21 mouse cellular contexts compared by ENCODE assay signal in genomic region chr4:155128411-155128810, GRCm38 (mm10). TPM values are rescaled to one million over a fixed set of nuclear protein-coding genes. Genes with fewer than 3 reads are reported as not detected.
DNase-seq lines count a peak whose midpoint lies in the region; ATAC-seq and TF ChIP-seq lines count a peak whose summit lies in the region.
"Had no signal": no experiment of that assay in that cellular context is flagged by ENCODE, and none has a peak within 500 bp of the region (broad histone marks: within the 10 kb centered on the region; RNA-seq: fewer than 3 reads in every experiment).

No protein-coding gene starts in this region.

- TF ChIP-seq CTCF in heart, postnatal 0 days (IDR thresholded peaks at IDR 0.05; ENCODE audit: low read depth): no peak

- no peak for ATAC-seq in heart, postnatal 0 days (ENCODE audit: insufficient read depth, low read depth)
- no peak for ATAC-seq in embryonic facial prominence, embryonic 13.5 days (ENCODE audit: insufficient number of reproducible peaks, insufficient read depth, low FRiP score, low TSS enrichment, low read depth)
- ATAC-seq: forebrain, embryonic 14.5 days; hindbrain, postnatal 0 days; intestine, embryonic 15.5 days; midbrain, embryonic 15.5 days had no signal

- WGBS in heart, postnatal 0 days: 87% methylated on average over 15 of the region's 15 CpGs
- 93% methylated on average over 15 of the region's 15 CpGs for WGBS in embryonic facial prominence, embryonic 10.5 days
- WGBS in embryonic facial prominence, embryonic 13.5 days: 88% methylated on average over 15 of the region's 15 CpGs

- H3K4me2 ChIP-seq in heart, postnatal 0 days (ENCODE audit: low read depth, low read length): no peak overlapping the region
- H3K4me2 ChIP-seq in embryonic facial prominence, embryonic 13.5 days: no peak overlapping the region
- H3K4me2 ChIP-seq: hindbrain, embryonic 12.5 days; intestine, embryonic 15.5 days; lung, embryonic 14.5 days; midbrain, embryonic 15.5 days; neural tube, embryonic 15.5 days; stomach, embryonic 15.5 days had no signal

- H3K4me1 ChIP-seq in heart, postnatal 0 days (ENCODE audit: control insufficient read depth, insufficient read depth): peaks cover 31% of the 10 kb centered on the region
- peaks cover 77% of the 10 kb centered on the region for H3K4me1 ChIP-seq in embryonic facial prominence, embryonic 10.5 days
- H3K4me1 ChIP-seq in embryonic facial prominence, embryonic 13.5 days: peaks cover 62% of the 10 kb centered on the region

- H3K4me3 ChIP-seq in heart, postnatal 0 days (ENCODE audit: low read depth, low read length): no peak overlapping the region
- no peak overlapping the region for H3K4me3 ChIP-seq in embryonic facial prominence, embryonic 10.5 days
- H3K4me3 ChIP-seq in embryonic facial prominence, embryonic 13.5 days: no peak overlapping the region
- H3K4me3 ChIP-seq: hindbrain, embryonic 12.5 days; intestine, embryonic 15.5 days; midbrain, embryonic 15.5 days; neural tube, embryonic 15.5 days; stomach, embryonic 15.5 days had no signal

- H3K27ac ChIP-seq in heart, postnatal 0 days (ENCODE audit: low read depth): no peak overlapping the region
- H3K27ac ChIP-seq in embryonic facial prominence, embryonic 10.5 days (replicated peaks): peak overlapping the region; percentile 57; the same call in 1 of the 2 replicates
- no peak overlapping the region for H3K27ac ChIP-seq in embryonic facial prominence, embryonic 13.5 days
- H3K27ac ChIP-seq: hindbrain, embryonic 12.5 days; hindbrain, postnatal 0 days; intestine, embryonic 15.5 days; liver, embryonic 14.5 days; midbrain, embryonic 15.5 days; neural tube, embryonic 15.5 days; stomach, embryonic 15.5 days had no signal

- DNase-seq in heart, adult 11 months: peak; percentile 93
- no peak for DNase-seq in heart, adult 9 months (ENCODE audit: low spot score in 2 of 2)
- no peak for DNase-seq in heart, postnatal 0 days (ENCODE audit: low spot score)
- DNase-seq in heart, postnatal 36 days: no peak
- no peak for DNase-seq in embryonic facial prominence, embryonic 10.5 days (ENCODE audit: low spot score)
- DNase-seq: cerebellum, adult 11-12 months; cerebellum, postnatal 10 days; layer of hippocampus, postnatal 36 days; liver; lung, embryonic 14.5 days; retina, postnatal 1 day; right cerebral cortex, postnatal 14 days had no signal

- intact Hi-C loops in heart, postnatal 36 days (cut with DNase I): loop anchor here (2.0 kb wide), 1 partner anchor 34 kb away; no protein-coding TSS in a partner anchor

- no peak for TF ChIP-seq EP300 in heart, postnatal 0 days (IDR thresholded peaks at IDR 0.05; ENCODE audit: low read depth)

- no peaks in the 10 kb centered on the region for H3K36me3 ChIP-seq in heart, postnatal 0 days (replicated peaks; ENCODE audit: control insufficient read depth, insufficient read depth, low read length)
- H3K36me3 ChIP-seq in embryonic facial prominence, embryonic 10.5 days (replicated peaks): no peaks in the 10 kb centered on the region
- no peaks in the 10 kb centered on the region for H3K36me3 ChIP-seq in embryonic facial prominence, embryonic 13.5 days
- H3K36me3 ChIP-seq: hindbrain, embryonic 12.5 days; intestine, embryonic 15.5 days; midbrain, embryonic 15.5 days; neural tube, embryonic 15.5 days; stomach, embryonic 15.5 days had no signal

- H3K27me3 ChIP-seq in heart, postnatal 0 days (ENCODE audit: control insufficient read depth, insufficient read depth, low read length): no peaks in the 10 kb centered on the region
- H3K27me3 ChIP-seq in embryonic facial prominence, embryonic 10.5 days (replicated peaks; ENCODE audit: low read depth, poor library complexity, severe bottlenecking): no peaks in the 10 kb centered on the region
- no peaks in the 10 kb centered on the region for H3K27me3 ChIP-seq in embryonic facial prominence, embryonic 13.5 days
- H3K27me3 ChIP-seq: hindbrain, embryonic 12.5 days; intestine, embryonic 15.5 days; midbrain, embryonic 15.5 days; neural tube, embryonic 15.5 days; stomach, embryonic 15.5 days had no signal

- peak overlapping the region; percentile 39; the same call in 1 of the 2 replicates for H3K9ac ChIP-seq in heart, postnatal 0 days (replicated peaks; ENCODE audit: low read depth, low read length)
- H3K9ac ChIP-seq in embryonic facial prominence, embryonic 13.5 days: 0 out of 2 replicates have a peak overlapping the region, but pooled peaks have one; percentile 8
- H3K9ac ChIP-seq: hindbrain, embryonic 12.5 days; intestine, embryonic 15.5 days; liver, embryonic 14.5 days; lung, embryonic 14.5 days; midbrain, embryonic 15.5 days; neural tube, embryonic 15.5 days; stomach, embryonic 15.5 days had no signal

- no peaks in the 10 kb centered on the region for H3K9me3 ChIP-seq in heart, postnatal 0 days (replicated peaks; ENCODE audit: control insufficient read depth, low read length)
- no peaks in the 10 kb centered on the region for H3K9me3 ChIP-seq in embryonic facial prominence, embryonic 10.5 days
- H3K9me3 ChIP-seq in embryonic facial prominence, embryonic 13.5 days: no peaks in the 10 kb centered on the region
- H3K9me3 ChIP-seq: hindbrain, embryonic 12.5 days; intestine, embryonic 15.5 days; midbrain, embryonic 15.5 days; neural tube, embryonic 15.5 days; stomach, embryonic 15.5 days had no signal

RNA-seq across cellular contexts. Expression of gene Morn1, which starts 42.0 kb away (rescaled TPM):
- total RNA-seq in heart, postnatal 0 days (2014; rRNA removed; ENCODE audit: low replicate concordance): 5.7 TPM in 1 of 2 replicates, not detected in the other
- 1.8 and 2.4 TPM in 2 replicates for polyA plus RNA-seq in heart, postnatal 0 days (2015; fragmentation: Nextera tagmentation; extraction: Ambion mirVana)
- total RNA-seq in heart, postnatal 36 days (2021): 1 to 10 TPM in 1 of 2 experiments, under 1 TPM in 1; 0.89 to 1.7 TPM
- polyA plus RNA-seq in embryonic facial prominence, embryonic 10.5 days (2016; fragmentation: Nextera tagmentation; extraction: Ambion mirVana): 4.3 and 5.4 TPM in 2 replicates
- 5.6 and 6.2 TPM in 2 replicates for polyA plus RNA-seq in embryonic facial prominence, embryonic 13.5 days (2015; fragmentation: Nextera tagmentation; extraction: Ambion mirVana)

RNA-seq across cellular contexts. Expression of gene Rer1, which starts 42.2 kb away (rescaled TPM):
- 96.1 and 126 TPM in 2 replicates for total RNA-seq in heart, postnatal 0 days (2014; rRNA removed; ENCODE audit: low replicate concordance)
- 116 and 123 TPM in 2 replicates for polyA plus RNA-seq in heart, postnatal 0 days (2015; fragmentation: Nextera tagmentation; extraction: Ambion mirVana)
- 10 to 100 TPM; 67.0 to 72.9 TPM for total RNA-seq in heart, postnatal 36 days (2021)
- 128 and 134 TPM in 2 replicates for polyA plus RNA-seq in embryonic facial prominence, embryonic 10.5 days (2016; fragmentation: Nextera tagmentation; extraction: Ambion mirVana)
- 147 and 162 TPM in 2 replicates for polyA plus RNA-seq in embryonic facial prominence, embryonic 13.5 days (2015; fragmentation: Nextera tagmentation; extraction: Ambion mirVana)
